Mouse (Mus musculus) C2C12 (cell line): ENCODE data around the gene Tpd52l1.

ENCODE experiments used
- CEBPB ChIP-seq: IDR thresholded peaks from one replicate; pipeline ENCODE4 v1.6.1; 2011; ENCODE audit warnings: low read depth, mild to moderate bottlenecking, control low read depth, moderate library complexity
- CTCF ChIP-seq: IDR thresholded peaks from one replicate; pipeline ENCODE4 v1.5.1; 2011; ENCODE audit not compliant: control insufficient read depth, insufficient read depth, insufficient read length
- FOSL1 ChIP-seq: IDR thresholded peaks from one replicate; pipeline ENCODE4 v1.8.0; 2011; ENCODE audit warnings: mild to moderate bottlenecking, low read length; ENCODE audit not compliant: poor library complexity, insufficient read depth, severe bottlenecking

- TF ChIP-seq CTCF (no peak), CEBPB (no peak), FOSL1 (no peak)
Observed at GRCm38 (mm10) chr10:31303446-31303845, 142.3 kb downstream of the Tpd52l1 start.
